Mouse (Mus musculus) kidney, postnatal 25 days (tissue): ENCODE results near the gene a.
A peak's percentile ranks its signal among the peaks of the same experiment; 100 is the strongest.
"Not testable (repeated sequence)": the region's sequence is repeated elsewhere in the genome, so short reads cannot be mapped to it uniquely, and the experiment has no call there.

Source experiments
- DNase-seq, 2 experiments: peaks; one replicate each; pipeline ENCODE4 v3.0.0; 2021; ENCODE audit warnings: mixed read lengths in 2 of 2

Gene a

GRCm38 (mm10) chr2:154863672-154864071 lies 72.5 kb downstream of the a start:
- DNase-seq, result no peak

GRCm38 (mm10) chr2:154865696-154866095 lies 74.5 kb downstream of the a start:
- DNase-seq, result no peak

- DNase-seq, result no peak
Observed at GRCm38 (mm10) chr2:154868106-154868505, 76.9 kb downstream of the a start.

GRCm38 (mm10) chr2:154869954-154870641 lies 78.9 kb downstream of the a start:
- DNase-seq, result no peak

- DNase-seq, result no peak
Observed at GRCm38 (mm10) chr2:154876621-154877020, 85.4 kb downstream of the a start.

- no peak for DNase-seq
Observed at GRCm38 (mm10) chr2:154891585-154891984, 100.4 kb downstream of the a start.

GRCm38 (mm10) chr2:154892201-154893044 lies 101.2 kb downstream of the a start, which contains the start of gene Eif2s2:
Gene Eif2s2 (minus strand): TSS chr2:154892935.
- DNase-seq, result peak; percentile 95 to 98

GRCm38 (mm10) chr2:154893045-154893385 lies 101.8 kb downstream of the a start:
- no peak for DNase-seq

GRCm38 (mm10) chr2:154893548-154893947 lies 102.3 kb downstream of the a start:
- DNase-seq, result no peak

GRCm38 (mm10) chr2:154899004-154899403 lies 107.8 kb downstream of the a start:
- not testable (repeated sequence) for DNase-seq

GRCm38 (mm10) chr2:154899412-154899811 lies 108.2 kb downstream of the a start:
- not testable (repeated sequence) for DNase-seq

- no peak for DNase-seq
Observed at GRCm38 (mm10) chr2:154902111-154902510, 110.9 kb downstream of the a start.

GRCm38 (mm10) chr2:154905796-154906195 lies 114.6 kb downstream of the a start:
- no peak for DNase-seq

- DNase-seq, result not testable (repeated sequence)
Observed at GRCm38 (mm10) chr2:154908223-154908622, 117.0 kb downstream of the a start.

GRCm38 (mm10) chr2:154909789-154910188 lies 118.6 kb downstream of the a start:
- DNase-seq, result no peak

GRCm38 (mm10) chr2:154915922-154916541 lies 124.8 kb downstream of the a start:
- DNase-seq, result no peak

- peak; percentile 21 to 39 for DNase-seq
Observed at GRCm38 (mm10) chr2:154916547-154916946, 125.3 kb downstream of the a start.

- DNase-seq, result no peak
Observed at GRCm38 (mm10) chr2:154917866-154918641, 126.9 kb downstream of the a start.

GRCm38 (mm10) chr2:154920896-154921295 lies 129.7 kb downstream of the a start:
- no peak for DNase-seq

GRCm38 (mm10) chr2:154922134-154922533 lies 130.9 kb downstream of the a start:
- DNase-seq, result not testable (repeated sequence)

- DNase-seq, result no peak
Observed at GRCm38 (mm10) chr2:154925411-154926031, 134.3 kb downstream of the a start.

GRCm38 (mm10) chr2:154926843-154927242 lies 135.6 kb downstream of the a start:
- no peak for DNase-seq
